Mouse (Mus musculus): ENCODE data around the gene Tmem204. TPM values are rescaled to one million over a fixed set of nuclear protein-coding genes. Genes with fewer than 3 reads are reported as not detected.
A peak's percentile ranks its signal among the peaks of the same experiment; 100 is the strongest.
"Not testable (repeated sequence)": the region's sequence is repeated elsewhere in the genome, so short reads cannot be mapped to it uniquely, and the experiment has no call there.

Tmem204 gene
- 108 and 122 TPM in 2 replicates for polyA plus RNA-seq (2015; fragmentation: Nextera tagmentation; extraction: Ambion mirVana)

GRCm38 (mm10) chr17:25083444-25083931 lies at the start of gene Tmem204:
Gene Tmem204 (minus strand): TSS chr17:25083591.
- Histone ChIP-seq H3K27ac (ENCODE audit: low read length) (peak within 1 kb of the TSS; percentile 94), H3K4me1 (replicated peaks; ENCODE audit: control insufficient read depth, insufficient read depth, low read length) (peaks cover 25% of the 10 kb centered on the region), H3K36me3 (ENCODE audit: control insufficient read depth, insufficient read depth, low read length) (no peaks in the 10 kb centered on the region), H3K4me3 (ENCODE audit: low read length) (no peak within 1 kb of the TSS), H3K27me3 (ENCODE audit: control insufficient read depth, insufficient read depth, low read depth, low read length) (no peaks in the 10 kb centered on the region), H3K9ac (ENCODE audit: low read length) (peak within 1 kb of the TSS; percentile 0; the same call in 1 of the 2 replicates), H3K4me2 (ENCODE audit: low read depth, low read length) (peak within 1 kb of the TSS; percentile 13), H3K9me3 (ENCODE audit: control insufficient read depth, low read length) (no peaks in the 10 kb centered on the region)
- ATAC-seq (ENCODE audit: low read depth) = peak; percentile 77
- 20% methylated on average over 7 of the region's 7 CpGs for WGBS

- Histone ChIP-seq H3K4me1 (replicated peaks; ENCODE audit: control insufficient read depth, insufficient read depth, low read length) (peaks cover 11% of the 10 kb centered on the region), H3K9me3 (ENCODE audit: control insufficient read depth, low read length) (no peaks in the 10 kb centered on the region), H3K4me3 (ENCODE audit: low read length) (no peak overlapping the region), H3K27ac (ENCODE audit: low read length) (no peak overlapping the region), H3K27me3 (ENCODE audit: control insufficient read depth, insufficient read depth, low read depth, low read length) (no peaks in the 10 kb centered on the region), H3K4me2 (ENCODE audit: low read depth, low read length) (no peak overlapping the region), H3K9ac (ENCODE audit: low read length) (no peak overlapping the region), H3K36me3 (ENCODE audit: control insufficient read depth, insufficient read depth, low read length) (no peaks in the 10 kb centered on the region)
- WGBS = 83% methylated on average over 1 of the region's 1 CpGs
- ATAC-seq (ENCODE audit: low read depth) = no peak
These were observed 46.7 kb upstream of the Tmem204 start for GRCm38 (mm10) chr17:25130060-25130459.

DNA sequence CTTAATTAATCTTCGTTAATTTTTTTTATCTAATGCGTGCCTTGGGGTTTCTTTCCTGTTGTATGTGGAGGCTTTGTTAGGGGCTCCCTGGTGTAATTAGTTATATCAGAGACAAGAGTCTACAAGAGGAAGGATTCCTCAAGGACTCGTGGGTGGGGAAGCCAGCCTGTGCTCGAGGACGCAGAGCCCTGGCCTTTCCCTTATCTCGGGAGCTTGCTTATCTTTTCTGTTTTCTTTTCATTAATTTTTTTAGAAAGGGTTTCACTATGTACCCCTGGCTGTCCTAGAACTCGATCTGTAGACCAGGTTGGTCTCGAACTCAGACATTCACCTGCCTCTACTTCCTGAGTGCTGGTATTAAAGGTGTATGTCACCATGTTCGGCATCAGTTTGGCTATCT lies 44.3 kb upstream of the Tmem204 start:
- H3K4me1 ChIP-seq (replicated peaks; ENCODE audit: control insufficient read depth, insufficient read depth, low read length) = no peaks in the 10 kb centered on the region
- H3K4me3 ChIP-seq (ENCODE audit: low read length) = no peak overlapping the region
- 47% methylated on average over 9 of the region's 9 CpGs for WGBS
- no peaks in the 10 kb centered on the region for H3K9me3 ChIP-seq (ENCODE audit: control insufficient read depth, low read length)
- no peak overlapping the region for H3K9ac ChIP-seq (ENCODE audit: low read length)
- ATAC-seq (ENCODE audit: low read depth) = no peak
- no peaks in the 10 kb centered on the region for H3K36me3 ChIP-seq (ENCODE audit: control insufficient read depth, insufficient read depth, low read length)
- no peak overlapping the region for H3K4me2 ChIP-seq (ENCODE audit: low read depth, low read length)
- H3K27ac ChIP-seq (ENCODE audit: low read length) = no peak overlapping the region
- no peaks in the 10 kb centered on the region for H3K27me3 ChIP-seq (ENCODE audit: control insufficient read depth, insufficient read depth, low read depth, low read length)

DNA sequence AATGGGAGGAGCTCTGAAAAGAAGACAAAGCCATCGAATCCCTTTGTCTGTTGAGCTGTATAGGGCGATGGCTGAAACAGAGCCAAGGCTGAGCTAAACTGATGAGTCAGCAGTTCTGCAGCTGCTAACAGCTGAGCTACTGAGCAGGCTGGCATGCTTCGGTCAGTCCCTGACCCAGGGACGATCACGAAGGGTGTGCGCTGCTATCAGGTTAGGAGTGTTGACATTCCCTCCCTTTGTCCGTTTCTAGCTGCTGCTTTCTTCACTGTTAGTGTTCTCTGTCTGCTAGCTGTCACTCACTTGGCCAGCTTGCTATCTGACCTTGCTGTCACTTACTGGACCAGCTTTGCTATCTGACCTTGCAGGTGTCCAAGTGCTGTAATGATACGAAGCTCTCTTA lies 43.7 kb upstream of the Tmem204 start:
- Histone ChIP-seq H3K9ac (ENCODE audit: low read length) (no peak overlapping the region), H3K9me3 (ENCODE audit: control insufficient read depth, low read length) (no peaks in the 10 kb centered on the region), H3K36me3 (ENCODE audit: control insufficient read depth, insufficient read depth, low read length) (no peaks in the 10 kb centered on the region), H3K4me1 (replicated peaks; ENCODE audit: control insufficient read depth, insufficient read depth, low read length) (no peaks in the 10 kb centered on the region), H3K4me3 (ENCODE audit: low read length) (no peak overlapping the region), H3K27ac (ENCODE audit: low read length) (no peak overlapping the region), H3K4me2 (ENCODE audit: low read depth, low read length) (no peak overlapping the region), H3K27me3 (ENCODE audit: control insufficient read depth, insufficient read depth, low read depth, low read length) (no peaks in the 10 kb centered on the region)
- ATAC-seq (ENCODE audit: low read depth) = no peak
- whole genome bisulfite sequencing = 35% methylated on average over 8 of the region's 8 CpGs

DNA sequence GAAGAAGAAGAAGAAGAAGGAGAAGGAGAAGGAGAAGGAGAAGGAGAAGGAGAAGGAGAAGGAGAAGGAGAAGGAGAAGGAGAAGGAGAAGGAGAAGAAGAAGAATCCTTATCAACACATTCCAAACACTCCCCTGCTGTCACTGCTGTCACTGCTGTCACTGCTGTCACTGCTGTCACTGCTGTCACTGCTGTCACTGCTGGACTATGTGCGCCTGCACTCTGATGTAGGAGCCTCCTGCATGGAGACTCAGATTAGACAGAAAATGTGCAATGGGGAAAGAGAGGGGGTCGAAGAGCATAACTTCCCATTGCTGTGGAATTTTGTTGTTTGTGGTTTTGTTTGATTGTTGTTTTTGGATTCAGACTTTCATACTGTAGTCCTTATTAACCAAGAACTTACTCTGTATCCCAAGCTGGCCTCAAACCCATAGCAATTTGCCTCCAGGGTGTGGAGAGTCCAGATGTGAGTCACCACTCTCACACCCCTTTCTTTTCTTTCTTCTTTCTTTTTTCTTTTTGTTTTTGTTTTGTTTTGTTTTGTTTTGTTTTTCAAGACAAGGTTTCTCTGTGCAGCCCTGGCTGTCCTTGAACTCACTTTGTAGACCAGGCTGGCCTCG lies 42.2 kb upstream of the Tmem204 start:
- not testable (repeated sequence) for ATAC-seq (ENCODE audit: low read depth); H3K27me3 ChIP-seq (ENCODE audit: control insufficient read depth, insufficient read depth, low read depth, low read length); H3K9ac ChIP-seq (ENCODE audit: low read length); H3K27ac ChIP-seq (ENCODE audit: low read length); H3K9me3 ChIP-seq (ENCODE audit: control insufficient read depth, low read length); H3K4me3 ChIP-seq (ENCODE audit: low read length); H3K4me1 ChIP-seq (replicated peaks; ENCODE audit: control insufficient read depth, insufficient read depth, low read length); H3K36me3 ChIP-seq (ENCODE audit: control insufficient read depth, insufficient read depth, low read length); H3K4me2 ChIP-seq (ENCODE audit: low read depth, low read length)
- WGBS = 71% methylated on average over 3 of the region's 3 CpGs

DNA sequence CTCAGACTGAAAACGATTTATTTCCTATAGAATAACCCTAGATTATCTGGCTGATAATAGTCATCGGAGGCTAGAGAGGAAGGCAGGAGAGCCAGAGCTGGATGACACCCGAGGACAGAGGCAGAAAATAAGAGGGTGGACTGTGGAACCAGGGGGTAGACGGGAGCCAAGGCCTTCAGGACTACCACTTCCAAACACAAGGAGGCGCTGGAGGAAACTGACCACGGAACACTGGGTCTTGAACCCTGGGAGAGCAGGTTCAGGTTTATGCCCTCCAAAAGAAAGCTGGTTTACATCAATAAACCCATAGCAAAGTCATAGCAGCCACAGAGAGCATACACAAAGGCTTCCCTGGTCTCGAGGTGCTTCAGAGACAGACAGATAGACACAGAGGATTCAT lies 40.6 kb upstream of the Tmem204 start:
- H3K4me3 ChIP-seq (ENCODE audit: low read length) = no peak overlapping the region
- H3K4me1 ChIP-seq (replicated peaks; ENCODE audit: control insufficient read depth, insufficient read depth, low read length) = no peaks in the 10 kb centered on the region
- WGBS = 20% methylated on average over 7 of the region's 7 CpGs
- no peak for ATAC-seq (ENCODE audit: low read depth)
- H3K9me3 ChIP-seq (ENCODE audit: control insufficient read depth, low read length) = no peaks in the 10 kb centered on the region
- H3K36me3 ChIP-seq (ENCODE audit: control insufficient read depth, insufficient read depth, low read length) = no peaks in the 10 kb centered on the region
- no peak overlapping the region for H3K4me2 ChIP-seq (ENCODE audit: low read depth, low read length)
- no peak overlapping the region for H3K27ac ChIP-seq (ENCODE audit: low read length)
- H3K27me3 ChIP-seq (ENCODE audit: control insufficient read depth, insufficient read depth, low read depth, low read length) = no peaks in the 10 kb centered on the region; the same call in 1 of the 2 replicates
- H3K9ac ChIP-seq (ENCODE audit: low read length) = no peak overlapping the region

GRCm38 (mm10) chr17:25120406-25120805 lies 37.0 kb upstream of the Tmem204 start, which contains the start of gene Ptx4:
Gene Ptx4 (plus strand): TSS chr17:25120760.
- no peak within 1 kb of the TSS for H3K9ac ChIP-seq (ENCODE audit: low read length)
- H3K36me3 ChIP-seq (ENCODE audit: control insufficient read depth, insufficient read depth, low read length) = no peaks in the 10 kb centered on the region
- no peaks in the 10 kb centered on the region for H3K9me3 ChIP-seq (ENCODE audit: control insufficient read depth, low read length)
- H3K4me1 ChIP-seq (replicated peaks; ENCODE audit: control insufficient read depth, insufficient read depth, low read length) = peaks cover 4% of the 10 kb centered on the region
- no peak for ATAC-seq (ENCODE audit: low read depth)
- no peak within 1 kb of the TSS for H3K27ac ChIP-seq (ENCODE audit: low read length)
- 31% methylated on average over 3 of the region's 3 CpGs for WGBS
- H3K4me3 ChIP-seq (ENCODE audit: low read length) = no peak within 1 kb of the TSS
- H3K27me3 ChIP-seq (ENCODE audit: control insufficient read depth, insufficient read depth, low read depth, low read length) = no peaks in the 10 kb centered on the region; the same call in 1 of the 2 replicates
- no peak within 1 kb of the TSS for H3K4me2 ChIP-seq (ENCODE audit: low read depth, low read length)

DNA sequence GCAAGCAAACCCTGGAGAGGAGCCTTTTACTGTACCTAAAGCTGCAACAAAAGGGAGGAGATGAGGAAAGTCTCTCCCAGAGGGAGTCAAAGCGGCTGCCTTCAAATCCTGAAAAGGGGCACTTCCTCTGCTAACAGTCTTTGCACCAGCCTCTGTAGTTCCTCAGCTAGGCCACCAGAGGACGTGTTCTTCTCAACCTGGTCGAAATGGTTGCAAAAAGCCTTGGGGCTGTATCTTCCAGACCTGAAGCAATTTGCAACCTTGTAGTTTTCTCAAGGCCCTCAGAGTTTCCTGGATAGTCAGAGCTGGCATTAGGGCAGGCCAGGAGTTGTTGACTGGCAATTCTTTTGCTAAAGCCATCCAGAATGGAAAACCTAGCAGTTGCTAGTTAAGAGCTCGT lies 33.9 kb upstream of the Tmem204 start:
- ATAC-seq (ENCODE audit: low read depth) = no peak

GRCm38 (mm10) chr17:25115664-25116432 lies 32.5 kb upstream of the Tmem204 start, which contains the start of gene Telo2:
Gene Telo2 (minus strand): TSS chr17:25115967.
- peak within 1 kb of the TSS; percentile 94 for H3K4me2 ChIP-seq (ENCODE audit: low read depth, low read length)
- peak within 1 kb of the TSS; percentile 73 for H3K4me3 ChIP-seq (ENCODE audit: low read length)
- peak within 1 kb of the TSS; percentile 83 for H3K9ac ChIP-seq (ENCODE audit: low read length)
- H3K36me3 ChIP-seq (ENCODE audit: control insufficient read depth, insufficient read depth, low read length) = 0 out of 2 replicates have a peak, but pooled peaks cover 3% of the 10 kb centered on the region
- H3K27ac ChIP-seq (ENCODE audit: low read length) = peak within 1 kb of the TSS; percentile 94
- WGBS = 5% methylated on average over 40 of the region's 40 CpGs
- H3K27me3 ChIP-seq (ENCODE audit: control insufficient read depth, insufficient read depth, low read depth, low read length) = no peaks in the 10 kb centered on the region; the same call in 1 of the 2 replicates
- no peaks in the 10 kb centered on the region for H3K9me3 ChIP-seq (ENCODE audit: control insufficient read depth, low read length)
- peaks cover 17% of the 10 kb centered on the region for H3K4me1 ChIP-seq (replicated peaks; ENCODE audit: control insufficient read depth, insufficient read depth, low read length)
- peak; percentile 95 for ATAC-seq (ENCODE audit: low read depth)

More for the DNA sequence above, 33.9 kb upstream of the Tmem204 start:
- Histone ChIP-seq H3K4me3 (ENCODE audit: low read length) (no peak overlapping the region), H3K4me2 (ENCODE audit: low read depth, low read length) (no peak overlapping the region), H3K9me3 (ENCODE audit: control insufficient read depth, low read length) (no peaks in the 10 kb centered on the region), H3K4me1 (replicated peaks; ENCODE audit: control insufficient read depth, insufficient read depth, low read length) (peaks cover 16% of the 10 kb centered on the region), H3K36me3 (ENCODE audit: control insufficient read depth, insufficient read depth, low read length) (no peaks in the 10 kb centered on the region), H3K27me3 (ENCODE audit: control insufficient read depth, insufficient read depth, low read depth, low read length) (no peaks in the 10 kb centered on the region; the same call in 1 of the 2 replicates), H3K9ac (ENCODE audit: low read length) (no peak overlapping the region), H3K27ac (ENCODE audit: low read length) (no peak overlapping the region)
- 31% methylated on average over 4 of the region's 4 CpGs for WGBS
